In genomic region chr8:70791975-70792691, GRCm38 (mm10) we compare ENCODE assay signal across 7 mouse cellular contexts. TPM values are rescaled to one million over a fixed set of nuclear protein-coding genes. Genes with fewer than 3 reads are reported as not detected.
DNase-seq lines count a peak whose midpoint lies in the region; ATAC-seq lines count a peak whose summit lies in the region.

No protein-coding gene starts in this region.

- intact Hi-C loops in left cerebral cortex, postnatal 25 days (cut with DNase I) = no loop called here

- H3K9me3 ChIP-seq in intestine, embryonic 15.5 days = no peaks in the 10 kb centered on the region
- H3K9me3 ChIP-seq in midbrain, embryonic 10.5 days (replicated peaks) = no peaks in the 10 kb centered on the region

- 3% methylated on average over 58 of the region's 58 CpGs for WGBS in intestine, embryonic 15.5 days
- 6% methylated on average over 58 of the region's 58 CpGs for WGBS in midbrain, embryonic 10.5 days

- peak overlapping the region; percentile 94 for H3K4me2 ChIP-seq in intestine, embryonic 15.5 days (replicated peaks)

- H3K4me1 ChIP-seq in intestine, embryonic 15.5 days (replicated peaks) = peaks cover 45% of the 10 kb centered on the region
- H3K4me1 ChIP-seq in midbrain, embryonic 10.5 days = peaks cover 67% of the 10 kb centered on the region

- H3K27ac ChIP-seq in intestine, embryonic 15.5 days = peak overlapping the region; percentile 80
- peak overlapping the region; percentile 86 for H3K27ac ChIP-seq in midbrain, embryonic 10.5 days (replicated peaks)

- no peaks in the 10 kb centered on the region for H3K27me3 ChIP-seq in intestine, embryonic 15.5 days (replicated peaks)
- peaks cover 84% of the 10 kb centered on the region for H3K27me3 ChIP-seq in midbrain, embryonic 10.5 days (ENCODE audit: low read depth, poor library complexity, severe bottlenecking)

- H3K9ac ChIP-seq in intestine, embryonic 15.5 days = peak overlapping the region; percentile 93

- H3K4me3 ChIP-seq in intestine, embryonic 15.5 days (replicated peaks) = peak overlapping the region; percentile 74
- peak overlapping the region; percentile 62 for H3K4me3 ChIP-seq in midbrain, embryonic 10.5 days

- DNase-seq in adrenal gland, adult (ENCODE audit: inconsistent age in 2 of 2, low spot score in 1 of 2) = peak; percentile 98 to 99
- DNase-seq in embryo, embryonic 10.5 days (ENCODE audit: low spot score) = peak; percentile 98
- peak; percentile 95 for DNase-seq in gastrocnemius, postnatal 25 days
- DNase-seq in left cerebral cortex, postnatal 25 days (ENCODE audit: low spot score in 2 of 2) = peak; percentile 97
- DNase-seq in midbrain, embryonic 10.5 days (ENCODE audit: low spot score) = peak; percentile 98
- peak; percentile 95 for DNase-seq in right cerebral cortex, postnatal 4 days

- peaks cover 11% of the 10 kb centered on the region; the same call in 1 of the 2 replicates for H3K36me3 ChIP-seq in intestine, embryonic 15.5 days
- peaks cover 21% of the 10 kb centered on the region for H3K36me3 ChIP-seq in midbrain, embryonic 10.5 days

- ATAC-seq in intestine, embryonic 15.5 days = peak; percentile 76

RNA-seq across cellular contexts. Expression of gene Mast3, which starts 12.7 kb away (rescaled TPM):
- total RNA-seq in gastrocnemius, postnatal 25 days (2021) = 1 to 10 TPM; 2.4 to 3.4 TPM
- polyA plus RNA-seq in intestine, embryonic 15.5 days (2015; fragmentation: Nextera tagmentation; extraction: Ambion mirVana) = 13.2 and 16.8 TPM in 2 replicates
- 100 to 1,000 TPM; 298 to 350 TPM for total RNA-seq in left cerebral cortex, postnatal 25 days (2021)
- 9.8 and 12.1 TPM in 2 replicates for polyA plus RNA-seq in midbrain, embryonic 10.5 days (2016; fragmentation: Nextera tagmentation; extraction: Ambion mirVana)

RNA-seq across cellular contexts. Expression of gene Pik3r2, which starts 15.6 kb away (rescaled TPM):
- 10 to 100 TPM; 13.1 to 18.7 TPM for total RNA-seq in gastrocnemius, postnatal 25 days (2021)
- polyA plus RNA-seq in intestine, embryonic 15.5 days (2015; fragmentation: Nextera tagmentation; extraction: Ambion mirVana) = 53.1 and 55.3 TPM in 2 replicates
- total RNA-seq in left cerebral cortex, postnatal 25 days (2021) = 100 to 1,000 TPM; 150 to 152 TPM
- 66.2 and 66.6 TPM in 2 replicates for polyA plus RNA-seq in midbrain, embryonic 10.5 days (2016; fragmentation: Nextera tagmentation; extraction: Ambion mirVana)

RNA-seq across cellular contexts. Expression of gene Il12rb1, which starts 16.1 kb away (rescaled TPM):
- total RNA-seq in gastrocnemius, postnatal 25 days (2021) = not detected
- 0.29 and 0.40 TPM in 2 replicates for polyA plus RNA-seq in intestine, embryonic 15.5 days (2015; fragmentation: Nextera tagmentation; extraction: Ambion mirVana)
- under 1 TPM; 0.80 to 0.83 TPM for total RNA-seq in left cerebral cortex, postnatal 25 days (2021)
- polyA plus RNA-seq in midbrain, embryonic 10.5 days (2016; fragmentation: Nextera tagmentation; extraction: Ambion mirVana) = 0.05 and 0.11 TPM in 2 replicates

RNA-seq across cellular contexts. Expression of gene Mpv17l2, which starts 31.4 kb away (rescaled TPM):
- total RNA-seq in gastrocnemius, postnatal 25 days (2021) = 10 to 100 TPM; 19.6 to 25.6 TPM
- polyA plus RNA-seq in intestine, embryonic 15.5 days (2015; fragmentation: Nextera tagmentation; extraction: Ambion mirVana) = 59.1 and 72.6 TPM in 2 replicates
- total RNA-seq in left cerebral cortex, postnatal 25 days (2021) = 10 to 100 TPM; 34.5 to 43.2 TPM
- 31.7 and 34.6 TPM in 2 replicates for polyA plus RNA-seq in midbrain, embryonic 10.5 days (2016; fragmentation: Nextera tagmentation; extraction: Ambion mirVana)

RNA-seq across cellular contexts. Expression of gene Rab3a, which starts 37.7 kb away (rescaled TPM):
- 10 to 100 TPM; 40.0 to 40.4 TPM for total RNA-seq in gastrocnemius, postnatal 25 days (2021)
- 24.0 and 26.0 TPM in 2 replicates for polyA plus RNA-seq in intestine, embryonic 15.5 days (2015; fragmentation: Nextera tagmentation; extraction: Ambion mirVana)
- 100 to 1,000 TPM; 830 to 904 TPM for total RNA-seq in left cerebral cortex, postnatal 25 days (2021)
- 17.2 and 40.7 TPM in 2 replicates for polyA plus RNA-seq in midbrain, embryonic 10.5 days (2016; fragmentation: Nextera tagmentation; extraction: Ambion mirVana)

Comparison
In these comparisons a context has a peak if more than half of its experiments do, and no peak if none do; other contexts are left out.
1. Peak in every context shown above with its lines: DNase-seq, ATAC-seq, H3K4me3 ChIP-seq and H3K27ac ChIP-seq.
2. RNA of gene Mast3, which starts 12.7 kb away (total RNA-seq): 298 to 350 TPM in left cerebral cortex, postnatal 25 days; 2.4 to 3.4 TPM in gastrocnemius, postnatal 25 days; every median in the first group is over 10 times any median in the second.
3. RNA of gene Pik3r2, which starts 15.6 kb away (total RNA-seq): 150 to 152 TPM in left cerebral cortex, postnatal 25 days; 13.1 to 18.7 TPM in gastrocnemius, postnatal 25 days; every median in the first group is over 4 times any median in the second.